Mouse (Mus musculus) MEL (cell line): ENCODE data around the gene Cyp4f17. TPM values are rescaled to one million over a fixed set of nuclear protein-coding genes. Genes with fewer than 3 reads are reported as not detected.
A peak's percentile ranks its signal among the peaks of the same experiment; 100 is the strongest.

Source experiments
- DNase-seq: peaks from one replicate; pipeline ENCODE4 v3.0.0; 2011; ENCODE audit warnings: low read depth, low spot score
- H3K27ac ChIP-seq: 2 replicates; pipeline ENCODE4 v1.5.1; 2012; ENCODE audit warnings: low read depth, mild to moderate bottlenecking, control low read depth, low read length, moderate library complexity; ENCODE audit not compliant: control insufficient read depth
- H3K27me3 ChIP-seq, 2 experiments: fragments of 150-350 bp in 1 of 2; sonication (generic) in 1 of 2; 2 replicates each; pipeline ENCODE4 v1.6.1; 2012; ENCODE audit warnings: low read length in 2 of 2, mild to moderate bottlenecking in 2 of 2, improper control_type of control experiment in 1 of 2, moderate library complexity in 1 of 2; ENCODE audit not compliant: insufficient read depth in 2 of 2, control insufficient read depth in 1 of 2
- H3K36me3 ChIP-seq, 2 experiments: 2 replicates each; pipeline ENCODE4 v1.6.1; 2012 to 2014; ENCODE audit warnings: low read length in 2 of 2, improper control_type of control experiment in 1 of 2, inconsistent platforms in 1 of 2, mild to moderate bottlenecking in 1 of 2; ENCODE audit not compliant: insufficient read depth in 2 of 2, control insufficient read depth in 1 of 2
- H3K4me1 ChIP-seq, 2 experiments: fragments of 150-350 bp in 1 of 2; sonication (generic) in 1 of 2; 2 replicates each; pipeline ENCODE4 v1.6.1; 2012; ENCODE audit warnings: low read length in 2 of 2, improper control_type of control experiment in 1 of 2, mild to moderate bottlenecking in 1 of 2; ENCODE audit not compliant: insufficient read depth in 2 of 2, control insufficient read depth in 1 of 2
- H3K4me3 ChIP-seq, 2 experiments: fragments of 150-350 bp in 1 of 2; sonication (generic) in 1 of 2; 2 replicates each; pipeline ENCODE4 v1.5.1; 2012; ENCODE audit warnings: low read depth in 2 of 2, low read length in 2 of 2, mild to moderate bottlenecking in 2 of 2, moderate library complexity in 2 of 2, control low read depth in 1 of 2, improper control_type of control experiment in 1 of 2; ENCODE audit not compliant: control insufficient read depth in 1 of 2, insufficient read depth in 1 of 2
- H3K79me2 ChIP-seq: 2 replicates; pipeline ENCODE4 v1.6.1; 2012; ENCODE audit warnings: mild to moderate bottlenecking, low read length, moderate library complexity; ENCODE audit not compliant: control insufficient read depth, poor library complexity, insufficient read depth
- H3K9ac ChIP-seq: 2 replicates; pipeline ENCODE4 v1.6.1; 2012; ENCODE audit warnings: low read depth, mild to moderate bottlenecking, control low read depth, low read length, moderate library complexity; ENCODE audit not compliant: control insufficient read depth, poor library complexity, severe bottlenecking
- H3K9me3 ChIP-seq: fragments of 150-350 bp; sonication (generic); replicated peaks from 2 replicates; pipeline ENCODE4 v1.6.1; 2012; ENCODE audit warnings: mild to moderate bottlenecking, low read length, improper control_type of control experiment, moderate library complexity; ENCODE audit not compliant: insufficient read depth
- BHLHE40 ChIP-seq: IDR thresholded peaks from 2 replicates; pipeline ENCODE4 v1.6.1; 2012; ENCODE audit warnings: low read depth, mild to moderate bottlenecking, inconsistent platforms, low read length, improper control_type of control experiment, borderline replicate concordance
- CHD1 ChIP-seq: IDR thresholded peaks from 2 replicates; pipeline ENCODE4 v1.6.1; 2012; ENCODE audit warnings: low read depth, mild to moderate bottlenecking, inconsistent platforms, low read length, improper control_type of control experiment
- CTCF ChIP-seq, 3 experiments: IDR thresholded peaks in 2 of 3; conservative IDR thresholded peaks in 1 of 3; 2 replicates each; pipeline ENCODE4 v1.5.1; 2011 to 2012; ENCODE audit warnings: low read length in 3 of 3, low read depth in 2 of 3, mild to moderate bottlenecking in 2 of 3, improper control_type of control experiment in 1 of 3, inconsistent platforms in 1 of 3, mixed read lengths in 1 of 3, moderate library complexity in 1 of 3; ENCODE audit not compliant: control insufficient read depth in 1 of 3, insufficient read depth in 1 of 3, poor library complexity in 1 of 3, severe bottlenecking in 1 of 3
- E2F4 ChIP-seq: IDR thresholded peaks from 2 replicates; pipeline ENCODE4 v1.6.1; 2011; ENCODE audit warnings: low read depth, low read length, improper control_type of control experiment, borderline replicate concordance
- ELF1 ChIP-seq: IDR thresholded peaks from 2 replicates; pipeline ENCODE4 v1.6.1; 2014; ENCODE audit warnings: low read depth, mild to moderate bottlenecking, inconsistent platforms, low read length, improper control_type of control experiment, moderate library complexity
- EP300 ChIP-seq, 2 experiments: IDR thresholded peaks; 2 replicates each; pipeline ENCODE4 v1.6.1; 2011; ENCODE audit warnings: improper control_type of control experiment in 2 of 2, low read length in 2 of 2, low read depth in 1 of 2, mild to moderate bottlenecking in 1 of 2
- ETS1 ChIP-seq: IDR thresholded peaks from 2 replicates; pipeline ENCODE4 v1.6.1; 2012; ENCODE audit warnings: low read depth, mild to moderate bottlenecking, inconsistent platforms, low read length, improper control_type of control experiment, moderate library complexity
- GATA1 ChIP-seq: IDR thresholded peaks from 2 replicates; pipeline ENCODE4 v1.6.1; 2011; ENCODE audit warnings: low read depth, low read length, improper control_type of control experiment
- HCFC1 ChIP-seq: IDR thresholded peaks from 2 replicates; pipeline ENCODE4 v1.6.1; 2012; ENCODE audit warnings: low read depth, mild to moderate bottlenecking, inconsistent platforms, low read length, improper control_type of control experiment, moderate library complexity
- JUND ChIP-seq: IDR thresholded peaks from 2 replicates; pipeline ENCODE4 v1.6.1; 2011; ENCODE audit warnings: low read depth, mild to moderate bottlenecking, improper control_type of control experiment, low read length
- KAT2A ChIP-seq: conservative IDR thresholded peaks from 2 replicates; pipeline ENCODE4 v1.6.1; 2012; ENCODE audit warnings: low read depth, low read length, improper control_type of control experiment, inconsistent platforms
- MAFK ChIP-seq: IDR thresholded peaks from 2 replicates; pipeline ENCODE4 v1.6.1; 2011; ENCODE audit warnings: low read depth, mild to moderate bottlenecking, low read length, improper control_type of control experiment, borderline replicate concordance
- MAX ChIP-seq: IDR thresholded peaks from 2 replicates; pipeline ENCODE4 v1.6.1; 2011; ENCODE audit warnings: low read length, improper control_type of control experiment
- MAZ ChIP-seq: IDR thresholded peaks from 2 replicates; pipeline ENCODE4 v1.6.1; 2012; ENCODE audit warnings: low read depth, mild to moderate bottlenecking, inconsistent platforms, low read length, improper control_type of control experiment
- MXI1 ChIP-seq: IDR thresholded peaks from 2 replicates; pipeline ENCODE4 v1.6.1; 2011; ENCODE audit warnings: mild to moderate bottlenecking, low read depth, low read length, improper control_type of control experiment
- MYB ChIP-seq: IDR thresholded peaks from 2 replicates; pipeline ENCODE4 v1.6.1; 2011; ENCODE audit warnings: mild to moderate bottlenecking, low read depth, low read length, improper control_type of control experiment
- MYC ChIP-seq: IDR thresholded peaks from 2 replicates; pipeline ENCODE4 v1.6.1; 2011; ENCODE audit warnings: low read depth, mild to moderate bottlenecking, low read length, improper control_type of control experiment, moderate library complexity
- NELFE ChIP-seq: IDR thresholded peaks from 2 replicates; pipeline ENCODE4 v1.6.1; 2011; ENCODE audit warnings: low read depth, low read length, improper control_type of control experiment
- NRF1 ChIP-seq: IDR thresholded peaks from 2 replicates; pipeline ENCODE4 v1.6.1; 2014; ENCODE audit warnings: low read depth, mild to moderate bottlenecking, inconsistent platforms, low read length, improper control_type of control experiment, moderate library complexity; ENCODE audit not compliant: poor library complexity, insufficient read depth, severe bottlenecking
- POLR2A ChIP-seq, 2 experiments: IDR thresholded peaks; 2 replicates each; pipeline ENCODE4 v1.6.1; 2011 to 2012; ENCODE audit warnings: low read length in 2 of 2, mild to moderate bottlenecking in 2 of 2, control low read depth in 1 of 2, improper control_type of control experiment in 1 of 2, low read depth in 1 of 2, moderate library complexity in 1 of 2; ENCODE audit not compliant: control insufficient read depth in 1 of 2, insufficient read depth in 1 of 2, poor library complexity in 1 of 2
- POLR2AphosphoS2 ChIP-seq: IDR thresholded peaks from 2 replicates; pipeline ENCODE4 v1.6.1; 2011; ENCODE audit warnings: low read length, improper control_type of control experiment
- POLR2AphosphoS5 ChIP-seq: IDR thresholded peaks from 2 replicates; pipeline ENCODE4 v1.6.1; 2012; ENCODE audit warnings: low read depth, borderline replicate concordance, mild to moderate bottlenecking, inconsistent platforms, low read length, moderate library complexity, mixed read lengths
- RAD21 ChIP-seq: IDR thresholded peaks from 2 replicates; pipeline ENCODE4 v1.6.1; 2011; ENCODE audit warnings: mild to moderate bottlenecking, low read depth, low read length, improper control_type of control experiment
- RCOR1 ChIP-seq: IDR thresholded peaks from 2 replicates; pipeline ENCODE4 v1.6.1; 2012; ENCODE audit warnings: low read depth, mild to moderate bottlenecking, inconsistent platforms, low read length, improper control_type of control experiment
- SIN3A ChIP-seq: IDR thresholded peaks from 2 replicates; pipeline ENCODE4 v1.6.1; 2012; ENCODE audit warnings: low read length, improper control_type of control experiment, inconsistent platforms
- SMC3 ChIP-seq: IDR thresholded peaks from 2 replicates; pipeline ENCODE4 v1.6.1; 2011; ENCODE audit warnings: low read depth, low read length, improper control_type of control experiment
- TAL1 ChIP-seq: IDR thresholded peaks from 2 replicates; pipeline ENCODE4 v1.6.1; 2012; ENCODE audit warnings: mild to moderate bottlenecking, inconsistent platforms, low read length, moderate library complexity, mixed read lengths
- TBP ChIP-seq: IDR thresholded peaks from 2 replicates; pipeline ENCODE4 v1.8.0; 2011; ENCODE audit warnings: low read depth, low read length, improper control_type of control experiment
- TCF12 ChIP-seq: IDR thresholded peaks from 2 replicates; pipeline ENCODE4 v1.6.1; 2014; ENCODE audit warnings: low read depth, mild to moderate bottlenecking, inconsistent platforms, low read length, improper control_type of control experiment, moderate library complexity
- UBTF ChIP-seq: IDR thresholded peaks from 2 replicates; pipeline ENCODE4 v1.6.1; 2012; ENCODE audit warnings: low read depth, mild to moderate bottlenecking, inconsistent platforms, low read length, improper control_type of control experiment, moderate library complexity, borderline replicate concordance; ENCODE audit not compliant: insufficient read depth
- USF2 ChIP-seq, 2 experiments: IDR thresholded peaks; 2 replicates each; pipeline ENCODE4 v1.6.1; 2011 to 2012; ENCODE audit warnings: improper control_type of control experiment in 2 of 2, low read length in 2 of 2, borderline replicate concordance in 1 of 2, inconsistent platforms in 1 of 2, low read depth in 1 of 2, mild to moderate bottlenecking in 1 of 2; ENCODE audit not compliant: insufficient read depth in 1 of 2
- ZC3H11A ChIP-seq: IDR thresholded peaks from 2 replicates; pipeline ENCODE4 v1.6.1; 2012; ENCODE audit warnings: low read depth, mild to moderate bottlenecking, inconsistent platforms, low read length, improper control_type of control experiment
- ZKSCAN1 ChIP-seq: IDR thresholded peaks from 2 replicates; pipeline ENCODE4 v1.6.1; 2012; ENCODE audit warnings: low read depth, mild to moderate bottlenecking, inconsistent platforms, low read length, improper control_type of control experiment, moderate library complexity
- ZMIZ1 ChIP-seq: IDR thresholded peaks from 2 replicates; pipeline ENCODE4 v1.6.1; 2012; ENCODE audit warnings: low read depth, mild to moderate bottlenecking, inconsistent platforms, low read length, improper control_type of control experiment, moderate library complexity
- ZNF384 ChIP-seq: IDR thresholded peaks from 2 replicates; pipeline ENCODE4 v1.6.1; 2012; ENCODE audit warnings: low read depth, mild to moderate bottlenecking, inconsistent platforms, low read length, improper control_type of control experiment
- polyA plus RNA-seq, 2 experiments: library from polyadenylated mRNA; stranded (reverse) in 1 of 2; unstranded in 1 of 2; fragments of >175 nt in 1 of 2; fragments of >200 nt in 1 of 2; gene quantifications; 2 replicates each; pipeline versions ENCODE4 v1.2.1 to v1.2.4; 2012; ENCODE audit warnings: low replicate concordance in 2 of 2, low read depth in 1 of 2; ENCODE audit not compliant: insufficient read length in 2 of 2, insufficient read depth in 1 of 2, missing spikeins in 1 of 2
- total RNA-seq: library from RNA; depleted of rRNA; stranded (reverse); fragments of 300-350 nt; gene quantifications from 2 replicates; pipeline ENCODE4 v1.2.3, GENCODE M21; 2012

Gene Cyp4f17
- total and polyA plus RNA-seq, 3 experiments: 0.42 to 1.8 TPM; not detected in 1

- Histone ChIP-seq H3K79me2 (no peaks in the 10 kb centered on the region), H3K9me3 (no peaks in the 10 kb centered on the region), H3K36me3 (no peaks in the 10 kb centered on the region), H3K27me3 (no peaks in the 10 kb centered on the region; a peak in 1 of 4 replicates), H3K4me1 (peaks cover 0 to 4% of the 10 kb centered on the region in 2 experiments; a peak in 1 of 4 replicates), H3K27ac (peak overlapping the region; percentile 16; the same call in 1 of the 2 replicates), H3K4me3 (peak overlapping the region; percentile 67 to 77), H3K9ac (peak overlapping the region; percentile 70)
- DNase-seq: peak; percentile 93
- TF ChIP-seq GATA1 (no peak), SMC3 (peak; percentile 58), EP300 (IDR thresholded peaks at IDR 0.05; ENCODE audit: low read depth in 1 of 2, low read length in 2 of 2) (peak in 1 of 2 experiments; percentile 49; a peak in 2 of 4 replicates), SIN3A (peak; percentile 84), ZMIZ1 (no peak; the same call in 1 of the 2 replicates), TBP (peak; percentile 33; the same call in 1 of the 2 replicates), MXI1 (peak; percentile 74), MYB (no peak), CHD1 (no peak), MAX (no peak), POLR2AphosphoS2 (peak; percentile 70; the same call in 1 of the 2 replicates), TAL1 (no peak), RAD21 (peak; percentile 86), MAZ (no peak), MYC (no peak), NRF1 (peak; percentile 28; the same call in 1 of the 2 replicates), ELF1 (peak; percentile 94), ZKSCAN1 (no peak), E2F4 (no peak), NELFE (peak; percentile 82), ZC3H11A (peak; percentile 68), KAT2A (0 out of 2 replicates have a peak, but pooled peaks have one; percentile 22), POLR2AphosphoS5 (no peak), MAFK (no peak), BHLHE40 (no peak), TCF12 (peak; percentile 59; the same call in 1 of the 2 replicates), ETS1 (peak; percentile 21; the same call in 1 of the 2 replicates), JUND (no peak), USF2 (IDR thresholded peaks at IDR 0.05; ENCODE audit: borderline replicate concordance in 1 of 2, insufficient read depth in 1 of 2, low read depth in 1 of 2, low read length in 2 of 2) (no peak), RCOR1 (no peak), HCFC1 (peak; percentile 83), UBTF (no peak), POLR2A (IDR thresholded peaks at IDR 0.05; ENCODE audit: control insufficient read depth in 1 of 2, insufficient read depth in 1 of 2, low read depth in 1 of 2, low read length in 2 of 2, poor library complexity in 1 of 2) (peak; percentile 50 to 78; a peak in 3 of 4 replicates), ZNF384 (no peak), CTCF (IDR thresholded peaks at IDR 0.05 in 2 of 3, conservative IDR thresholded peaks at IDR 0.05 in 1 of 3; ENCODE audit: control insufficient read depth in 1 of 3, insufficient read depth in 1 of 3, low read depth in 2 of 3, low read length in 3 of 3, poor library complexity in 1 of 3, severe bottlenecking in 1 of 3) (peak; percentile 73 to 88 (median 83))
These were observed 45.3 kb downstream of the Cyp4f17 start for GRCm38 (mm10) chr17:32550900-32551770.
